Mouse (Mus musculus) C2C12 (cell line): ENCODE results near the gene Tsr3.

ENCODE experiments used
- CEBPB ChIP-seq: IDR thresholded peaks from one replicate; pipeline ENCODE4 v1.6.1; 2011; ENCODE audit warnings: low read depth, mild to moderate bottlenecking, control low read depth, moderate library complexity
- CTCF ChIP-seq: IDR thresholded peaks from one replicate; pipeline ENCODE4 v1.5.1; 2011; ENCODE audit not compliant: control insufficient read depth, insufficient read depth, insufficient read length
- FOSL1 ChIP-seq: IDR thresholded peaks from one replicate; pipeline ENCODE4 v1.8.0; 2011; ENCODE audit warnings: mild to moderate bottlenecking, low read length; ENCODE audit not compliant: poor library complexity, insufficient read depth, severe bottlenecking
- MAX ChIP-seq: IDR thresholded peaks from one replicate; pipeline ENCODE4 v1.6.1; 2011; ENCODE audit warnings: mild to moderate bottlenecking, control low read depth
- MYOD1 ChIP-seq: IDR thresholded peaks from one replicate; pipeline ENCODE4 v1.6.1; 2011; ENCODE audit warnings: low read depth; ENCODE audit not compliant: control insufficient read depth, insufficient read length
- MYOG ChIP-seq: IDR thresholded peaks from one replicate; pipeline ENCODE4 v1.6.1; 2011; ENCODE audit not compliant: control insufficient read depth, insufficient read length; ENCODE audit errors: extremely low read depth
- USF1 ChIP-seq: IDR thresholded peaks from one replicate; pipeline ENCODE4 v1.6.1; 2011; ENCODE audit warnings: low read depth, mild to moderate bottlenecking, control low read depth, moderate library complexity

DNA sequence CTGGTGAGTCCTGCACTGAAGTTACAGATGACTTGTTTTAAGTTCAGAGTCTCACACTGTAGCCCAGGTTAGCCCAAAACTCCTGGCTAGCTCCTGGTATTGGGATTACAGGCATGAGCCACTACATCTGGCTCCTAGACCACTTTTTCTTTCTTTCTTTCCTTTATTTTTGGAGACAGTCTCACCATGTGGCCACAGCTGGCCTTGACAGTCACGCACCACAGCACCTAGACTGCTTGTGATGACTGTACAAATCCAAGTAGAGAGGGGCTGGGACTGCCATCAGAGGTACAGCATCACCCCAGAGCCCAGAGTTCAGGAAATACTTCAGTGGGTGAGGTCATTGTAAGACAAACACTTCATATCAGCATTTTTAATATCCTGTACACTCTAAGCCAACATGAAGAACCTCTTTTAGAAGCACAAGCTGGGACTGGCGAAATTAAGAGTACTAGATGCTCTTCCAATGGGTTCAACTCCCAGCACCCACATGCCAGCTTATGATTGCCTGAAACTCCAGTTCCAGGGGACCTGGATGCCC, 30.9 kb downstream of the Tsr3 start:
- TF ChIP-seq CTCF (no peak), FOSL1 (no peak), CEBPB (no peak), USF1 (no peak), MAX (no peak), MYOG (no peak), MYOD1 (no peak)
